Mouse (Mus musculus): ENCODE measurements around the gene Enthd1. TPM values are rescaled to one million over a fixed set of nuclear protein-coding genes. Genes with fewer than 3 reads are reported as not detected.

Enthd1 gene
- total and polyA plus RNA-seq, 3 experiments = not detected

DNA sequence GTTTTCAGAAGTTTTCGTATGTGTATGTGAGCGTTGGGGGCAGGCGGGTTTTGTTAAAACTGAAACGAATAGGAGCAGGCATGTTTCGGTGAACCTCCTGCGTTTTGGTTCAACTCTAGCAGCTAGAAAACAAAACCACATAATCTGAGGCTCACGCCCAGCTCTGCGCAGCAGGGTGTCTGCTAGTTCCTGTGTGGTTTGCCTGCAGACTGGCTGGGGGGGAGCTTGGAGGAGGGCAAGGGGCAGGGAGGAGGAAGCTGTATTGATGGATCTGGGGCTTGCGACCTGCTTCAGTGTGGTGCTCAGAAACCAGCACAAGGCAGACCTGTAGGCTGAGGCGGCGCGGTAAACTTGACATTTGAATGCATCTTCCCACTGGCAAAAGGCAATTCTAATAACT, 7.3 kb upstream of the Enthd1 start, which contains the start of gene Grap2:
Grap2 (plus strand) TSS at position 304 of the 400 bp plus-strand sequence.
- Histone ChIP-seq H3K79me2 (replicated peaks; ENCODE audit: control insufficient read depth, insufficient read depth, low read length) (no peaks in the 10 kb centered on the region), H3K4me3 (no peak within 1 kb of the TSS), H3K27ac (no peak within 1 kb of the TSS), H3K36me3 (ENCODE audit: control insufficient read depth, insufficient read depth, low read length) (no peaks in the 10 kb centered on the region), H3K9ac (ENCODE audit: low read depth, low read length) (no peak within 1 kb of the TSS), H3K27me3 (ENCODE audit: control insufficient read depth, insufficient read depth, low read length) (no peaks in the 10 kb centered on the region; the same call in 1 of the 2 replicates), H3K4me1 (ENCODE audit: control insufficient read depth, insufficient read depth, low read length) (no peaks in the 10 kb centered on the region)
- peak; percentile 22 to 52 for DNase-seq
- no peak for TF ChIP-seq POLR2A (IDR thresholded peaks at IDR 0.05; ENCODE audit: insufficient read depth, low read depth, low read length)
- TF ChIP-seq EP300 (IDR thresholded peaks at IDR 0.05; ENCODE audit: insufficient read depth, low read depth, low read length) = no peak
- TF ChIP-seq CTCF (IDR thresholded peaks at IDR 0.05) = no peak
- intact Hi-C loops (cut with DNase I) = no loop called here
- 54% methylated on average over 12 of the region's 12 CpGs for WGBS

DNA sequence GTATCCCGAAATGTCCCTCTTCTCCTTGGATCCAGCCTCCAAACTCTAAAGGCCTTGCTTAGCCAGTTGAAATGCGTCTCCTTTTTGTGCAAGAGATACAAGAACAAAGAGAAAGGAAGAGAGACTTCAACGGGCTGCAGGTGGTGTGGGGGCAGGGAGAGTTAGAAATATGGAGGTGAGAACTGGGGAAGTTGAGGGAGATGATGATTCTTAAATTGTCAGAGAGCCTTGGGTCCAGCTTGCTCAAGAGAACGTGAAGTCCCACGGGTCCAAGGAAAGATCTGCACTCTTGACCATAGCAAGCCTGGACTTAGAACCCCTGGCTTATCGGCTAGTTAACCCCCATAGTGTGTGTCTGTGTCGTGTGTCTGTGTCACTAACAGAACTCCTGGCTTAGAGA, 6.7 kb upstream of the Enthd1 start:
- Histone ChIP-seq H3K27me3 (ENCODE audit: control insufficient read depth, insufficient read depth, low read length) (no peaks in the 10 kb centered on the region; the same call in 1 of the 2 replicates), H3K4me3 (no peak overlapping the region), H3K79me2 (replicated peaks; ENCODE audit: control insufficient read depth, insufficient read depth, low read length) (no peaks in the 10 kb centered on the region), H3K9ac (ENCODE audit: low read depth, low read length) (no peak overlapping the region), H3K27ac (no peak overlapping the region), H3K36me3 (ENCODE audit: control insufficient read depth, insufficient read depth, low read length) (no peaks in the 10 kb centered on the region), H3K4me1 (ENCODE audit: control insufficient read depth, insufficient read depth, low read length) (no peaks in the 10 kb centered on the region)
- TF ChIP-seq POLR2A (IDR thresholded peaks at IDR 0.05; ENCODE audit: insufficient read depth, low read depth, low read length) = no peak
- no peak for TF ChIP-seq EP300 (IDR thresholded peaks at IDR 0.05; ENCODE audit: insufficient read depth, low read depth, low read length)
- TF ChIP-seq CTCF (IDR thresholded peaks at IDR 0.05) = no peak
- no peak for DNase-seq
- WGBS = 63% methylated on average over 7 of the region's 7 CpGs
- intact Hi-C loops (cut with DNase I) = no loop called here

DNA sequence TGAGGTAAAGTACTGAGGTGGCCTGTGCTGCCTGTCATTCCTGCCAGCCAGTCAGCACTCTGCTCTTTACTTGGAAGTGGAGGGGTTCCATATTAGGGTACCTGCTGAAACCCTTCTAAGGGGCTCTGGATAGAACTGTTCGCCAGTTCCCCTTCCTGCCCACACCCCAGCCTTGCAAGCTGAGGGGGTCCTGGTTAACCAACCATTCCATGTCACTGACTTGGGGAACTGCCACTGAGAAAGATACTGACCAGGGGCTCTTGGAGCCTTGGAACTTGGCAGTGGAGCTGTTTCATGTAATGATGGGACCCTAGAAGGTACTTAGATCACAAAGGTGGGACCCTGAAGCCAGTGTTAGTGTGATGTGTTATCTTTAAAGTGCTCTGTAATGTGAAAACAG, 5.3 kb upstream of the Enthd1 start:
- Histone ChIP-seq H3K79me2 (replicated peaks; ENCODE audit: control insufficient read depth, insufficient read depth, low read length) (no peaks in the 10 kb centered on the region), H3K36me3 (ENCODE audit: control insufficient read depth, insufficient read depth, low read length) (no peaks in the 10 kb centered on the region), H3K9ac (ENCODE audit: low read depth, low read length) (no peak overlapping the region), H3K4me1 (ENCODE audit: control insufficient read depth, insufficient read depth, low read length) (no peaks in the 10 kb centered on the region), H3K27me3 (ENCODE audit: control insufficient read depth, insufficient read depth, low read length) (no peaks in the 10 kb centered on the region; the same call in 1 of the 2 replicates), H3K4me3 (no peak overlapping the region), H3K27ac (no peak overlapping the region)
- no peak for TF ChIP-seq EP300 (IDR thresholded peaks at IDR 0.05; ENCODE audit: insufficient read depth, low read depth, low read length)
- TF ChIP-seq CTCF (IDR thresholded peaks at IDR 0.05) = no peak
- TF ChIP-seq POLR2A (IDR thresholded peaks at IDR 0.05; ENCODE audit: insufficient read depth, low read depth, low read length) = no peak
- DNase-seq = no peak
- 83% methylated on average over 1 of the region's 1 CpGs for WGBS
- intact Hi-C loops (cut with DNase I) = no loop called here

DNA sequence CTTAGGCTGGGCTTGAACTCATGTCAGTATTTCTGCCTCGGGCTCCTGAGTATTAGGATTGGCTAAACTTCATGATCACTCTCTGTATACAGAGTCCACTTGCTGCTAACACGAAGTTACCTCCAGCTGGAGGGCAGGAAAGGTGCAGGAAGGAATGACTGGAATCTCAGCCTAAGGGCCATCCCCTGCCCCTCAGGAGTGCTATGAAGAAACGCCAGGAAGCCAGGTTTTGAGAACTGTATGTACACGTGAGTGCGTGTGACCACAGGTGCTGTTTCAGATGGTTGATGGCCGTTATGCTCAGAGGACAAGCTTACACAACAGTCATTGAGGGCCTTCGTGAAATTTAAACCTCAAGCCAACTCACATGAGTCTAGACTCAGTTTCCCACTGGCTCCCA, 4.2 kb upstream of the Enthd1 start:
- no peaks in the 10 kb centered on the region; the same call in 1 of the 2 replicates for H3K27me3 ChIP-seq (ENCODE audit: control insufficient read depth, insufficient read depth, low read length)
- H3K27ac ChIP-seq = no peak overlapping the region
- WGBS = 74% methylated on average over 7 of the region's 7 CpGs
- no peaks in the 10 kb centered on the region for H3K36me3 ChIP-seq (ENCODE audit: control insufficient read depth, insufficient read depth, low read length)
- TF ChIP-seq CTCF (IDR thresholded peaks at IDR 0.05) (no peak), EP300 (IDR thresholded peaks at IDR 0.05; ENCODE audit: insufficient read depth, low read depth, low read length) (no peak), POLR2A (IDR thresholded peaks at IDR 0.05; ENCODE audit: insufficient read depth, low read depth, low read length) (no peak)
- H3K9ac ChIP-seq (ENCODE audit: low read depth, low read length) = no peak overlapping the region
- H3K4me3 ChIP-seq = no peak overlapping the region
- intact Hi-C loops (cut with DNase I) = no loop called here
- DNase-seq = no peak
- no peaks in the 10 kb centered on the region for H3K4me1 ChIP-seq (ENCODE audit: control insufficient read depth, insufficient read depth, low read length)
- H3K79me2 ChIP-seq (replicated peaks; ENCODE audit: control insufficient read depth, insufficient read depth, low read length) = no peaks in the 10 kb centered on the region

DNA sequence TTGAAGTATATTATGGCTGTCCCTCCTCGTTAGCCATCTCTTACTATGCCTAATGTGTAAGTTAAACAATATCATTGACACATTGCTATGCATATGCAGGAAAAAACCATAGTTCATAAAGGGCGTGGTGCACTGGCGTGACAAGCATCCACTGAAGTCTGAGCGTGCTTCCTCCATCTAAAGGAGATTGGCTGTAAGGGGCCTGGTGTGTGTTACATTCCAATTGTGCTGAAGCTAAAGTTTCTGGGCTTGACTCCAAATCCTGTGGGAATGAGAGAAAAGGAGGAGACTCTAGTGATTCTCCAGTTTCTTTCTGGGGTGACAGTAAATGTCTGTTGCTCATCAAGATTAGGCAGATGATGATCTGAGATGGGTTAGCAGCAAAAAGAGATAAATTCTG, 2.8 kb upstream of the Enthd1 start:
- Histone ChIP-seq H3K27ac (no peak overlapping the region), H3K9ac (ENCODE audit: low read depth, low read length) (no peak overlapping the region), H3K4me3 (no peak overlapping the region), H3K36me3 (ENCODE audit: control insufficient read depth, insufficient read depth, low read length) (no peaks in the 10 kb centered on the region), H3K79me2 (replicated peaks; ENCODE audit: control insufficient read depth, insufficient read depth, low read length) (no peaks in the 10 kb centered on the region), H3K27me3 (ENCODE audit: control insufficient read depth, insufficient read depth, low read length) (no peaks in the 10 kb centered on the region; the same call in 1 of the 2 replicates), H3K4me1 (ENCODE audit: control insufficient read depth, insufficient read depth, low read length) (no peaks in the 10 kb centered on the region)
- intact Hi-C loops (cut with DNase I) = no loop called here
- no peak for TF ChIP-seq EP300 (IDR thresholded peaks at IDR 0.05; ENCODE audit: insufficient read depth, low read depth, low read length)
- TF ChIP-seq POLR2A (IDR thresholded peaks at IDR 0.05; ENCODE audit: insufficient read depth, low read depth, low read length) = no peak
- TF ChIP-seq CTCF (IDR thresholded peaks at IDR 0.05) = no peak
- no peak for DNase-seq
- WGBS = 44% methylated on average over 4 of the region's 4 CpGs

DNA sequence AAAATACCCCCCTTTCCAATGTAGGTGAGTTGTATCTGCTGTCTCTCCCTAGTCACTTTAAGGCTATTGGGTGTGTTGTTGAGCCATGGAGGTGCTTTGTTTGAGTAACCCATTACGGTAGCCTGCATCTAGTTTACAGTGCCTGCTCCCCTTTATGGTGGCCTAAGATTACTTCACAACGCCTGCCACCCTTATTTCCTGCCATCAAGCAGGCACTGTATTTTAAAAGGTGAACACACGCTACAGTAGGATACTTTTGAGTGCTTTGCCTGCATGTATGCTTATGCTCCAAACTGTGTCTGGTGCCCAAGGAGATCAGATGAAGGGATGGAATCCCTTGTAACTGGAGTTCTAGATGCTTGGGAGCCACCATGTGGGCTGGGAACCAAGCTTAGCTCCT, 2.2 kb upstream of the Enthd1 start:
- H3K9ac ChIP-seq (ENCODE audit: low read depth, low read length) = no peak overlapping the region
- WGBS = 82% methylated on average over 3 of the region's 3 CpGs
- H3K4me3 ChIP-seq = no peak overlapping the region
- no peak for DNase-seq
- no peak for TF ChIP-seq CTCF (IDR thresholded peaks at IDR 0.05)
- TF ChIP-seq EP300 (IDR thresholded peaks at IDR 0.05; ENCODE audit: insufficient read depth, low read depth, low read length) = no peak
- no peak for TF ChIP-seq POLR2A (IDR thresholded peaks at IDR 0.05; ENCODE audit: insufficient read depth, low read depth, low read length)
- no peak overlapping the region for H3K27ac ChIP-seq
- intact Hi-C loops (cut with DNase I) = no loop called here
- H3K79me2 ChIP-seq (replicated peaks; ENCODE audit: control insufficient read depth, insufficient read depth, low read length) = no peaks in the 10 kb centered on the region; the same call in 1 of the 2 replicates
- H3K36me3 ChIP-seq (ENCODE audit: control insufficient read depth, insufficient read depth, low read length) = no peaks in the 10 kb centered on the region
- H3K4me1 ChIP-seq (ENCODE audit: control insufficient read depth, insufficient read depth, low read length) = no peaks in the 10 kb centered on the region
- H3K27me3 ChIP-seq (ENCODE audit: control insufficient read depth, insufficient read depth, low read length) = no peaks in the 10 kb centered on the region
